In the genomic region with DNA sequence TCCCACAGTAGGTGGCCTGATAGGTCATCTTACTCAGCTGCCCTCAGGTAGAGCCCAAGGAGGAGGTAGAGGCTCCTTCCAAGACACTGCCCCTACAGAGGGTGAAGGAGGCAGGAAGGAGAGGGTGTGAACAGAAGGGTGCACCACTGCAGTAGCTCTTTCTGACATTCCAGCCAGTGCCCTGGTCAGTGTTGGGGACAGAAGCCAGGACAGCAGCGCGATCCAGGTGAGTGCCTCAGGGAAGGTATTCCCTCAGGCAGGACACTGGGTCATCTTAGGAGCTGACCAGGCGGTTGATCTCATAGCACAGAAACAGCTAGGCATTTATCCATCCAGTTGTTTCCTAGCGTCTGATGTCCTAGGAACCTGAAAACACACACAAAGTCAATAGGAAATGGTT, we compare ENCODE assay signal across 11 mouse cellular contexts. TPM values are rescaled to one million over a fixed set of nuclear protein-coding genes. Genes with fewer than 3 reads are reported as not detected.
DNase-seq lines count a peak whose midpoint lies in the region; ATAC-seq and TF ChIP-seq lines count a peak whose summit lies in the region.
"Had no signal": no experiment of that assay in that cellular context is flagged by ENCODE, and none has a peak within 500 bp of the region (broad histone marks: within the 10 kb centered on the region; RNA-seq: fewer than 3 reads in every experiment).

No protein-coding gene starts in this region.

- TF ChIP-seq EP300 in heart, postnatal 0 days (IDR thresholded peaks at IDR 0.05; ENCODE audit: low read depth): no peak

- 50% methylated on average over 4 of the region's 4 CpGs for WGBS in heart, embryonic 14.5 days
- 58% methylated on average over 4 of the region's 4 CpGs for WGBS in embryonic facial prominence, embryonic 13.5 days
- WGBS in heart, postnatal 0 days: 51% methylated on average over 4 of the region's 4 CpGs
- 56% methylated on average over 4 of the region's 4 CpGs for WGBS in liver, embryonic 16.5 days (ENCODE audit: insufficient replicate concordance)

- peak overlapping the region in 1 of 2 experiments; percentile 20; a peak in 1 of 4 replicates for H3K27ac ChIP-seq in heart, embryonic 14.5 days (replicated peaks in 1 of 2; ENCODE audit: control insufficient read depth in 1 of 2, insufficient read depth in 1 of 2, low read depth in 2 of 2, low read length in 2 of 2)
- H3K27ac ChIP-seq in embryonic facial prominence, embryonic 13.5 days: no peak overlapping the region
- peak overlapping the region; percentile 36; the same call in 1 of the 2 replicates for H3K27ac ChIP-seq in heart, postnatal 0 days (ENCODE audit: low read depth)
- no peak overlapping the region for H3K27ac ChIP-seq in liver, embryonic 16.5 days (ENCODE audit: low read length)
- H3K27ac ChIP-seq: macrophage had no signal

- no peak for TF ChIP-seq CTCF in heart, postnatal 0 days (IDR thresholded peaks at IDR 0.05; ENCODE audit: low read depth)

- H3K27me3 ChIP-seq in heart, embryonic 14.5 days (ENCODE audit: control insufficient read depth, insufficient read depth, low read length): no peaks in the 10 kb centered on the region
- no peaks in the 10 kb centered on the region for H3K27me3 ChIP-seq in embryonic facial prominence, embryonic 13.5 days
- no peaks in the 10 kb centered on the region for H3K27me3 ChIP-seq in heart, postnatal 0 days (ENCODE audit: control insufficient read depth, insufficient read depth, low read length)
- no peaks in the 10 kb centered on the region for H3K27me3 ChIP-seq in liver, embryonic 16.5 days (ENCODE audit: control insufficient read depth, insufficient read depth, low read depth, low read length)

- no peaks in the 10 kb centered on the region for H3K36me3 ChIP-seq in heart, embryonic 14.5 days (ENCODE audit: control insufficient read depth, insufficient read depth, low read length)
- H3K36me3 ChIP-seq in embryonic facial prominence, embryonic 13.5 days: no peaks in the 10 kb centered on the region
- H3K36me3 ChIP-seq in heart, postnatal 0 days (replicated peaks; ENCODE audit: control insufficient read depth, insufficient read depth, low read length): no peaks in the 10 kb centered on the region
- H3K36me3 ChIP-seq in liver, embryonic 16.5 days (ENCODE audit: control insufficient read depth, insufficient read depth): no peaks in the 10 kb centered on the region

- no peak for DNase-seq in heart, postnatal 36 days
- DNase-seq in heart, postnatal 0 days (ENCODE audit: low spot score): no peak
- no peak for DNase-seq in spleen, postnatal 36 days (ENCODE audit: low spot score in 2 of 2)
- no peak for DNase-seq in thymus, postnatal 4 days
- no peak for DNase-seq in spleen, postnatal 4 days (ENCODE audit: low spot score in 2 of 2)

- H3K4me2 ChIP-seq in heart, embryonic 14.5 days (ENCODE audit: low read length): peak overlapping the region; percentile 64
- peak overlapping the region; percentile 44 for H3K4me2 ChIP-seq in embryonic facial prominence, embryonic 13.5 days
- H3K4me2 ChIP-seq in heart, postnatal 0 days (ENCODE audit: low read depth, low read length): peak overlapping the region; percentile 52
- H3K4me2 ChIP-seq in liver, embryonic 16.5 days (ENCODE audit: low read depth, low read length): peak overlapping the region; percentile 15; the same call in 1 of the 2 replicates

- H3K4me3 ChIP-seq in heart, embryonic 14.5 days (ENCODE audit: control insufficient read depth in 1 of 2, insufficient read depth in 1 of 2, low read depth in 1 of 2, low read length in 2 of 2): peak overlapping the region in 1 of 2 experiments; percentile 19; a peak in 2 of 4 replicates
- no peak overlapping the region for H3K4me3 ChIP-seq in embryonic facial prominence, embryonic 13.5 days
- H3K4me3 ChIP-seq in heart, postnatal 0 days (ENCODE audit: low read depth, low read length): peak overlapping the region; percentile 16; the same call in 1 of the 2 replicates
- no peak overlapping the region for H3K4me3 ChIP-seq in liver, embryonic 16.5 days (ENCODE audit: low read depth, low read length)

- peak overlapping the region; percentile 56 for H3K9ac ChIP-seq in heart, embryonic 14.5 days (ENCODE audit: low read length)
- no peak overlapping the region for H3K9ac ChIP-seq in embryonic facial prominence, embryonic 13.5 days
- no peak overlapping the region for H3K9ac ChIP-seq in heart, postnatal 0 days (replicated peaks; ENCODE audit: low read depth, low read length)
- H3K9ac ChIP-seq in liver, embryonic 16.5 days (ENCODE audit: low read depth, low read length): no peak overlapping the region

- peaks cover 9 to 15% of the 10 kb centered on the region in 2 experiments for H3K4me1 ChIP-seq in heart, embryonic 14.5 days (ENCODE audit: control insufficient read depth in 2 of 2, insufficient read depth in 2 of 2, low read length in 2 of 2)
- H3K4me1 ChIP-seq in embryonic facial prominence, embryonic 13.5 days: peaks cover 23% of the 10 kb centered on the region
- H3K4me1 ChIP-seq in heart, postnatal 0 days (ENCODE audit: control insufficient read depth, insufficient read depth): peaks cover 16% of the 10 kb centered on the region; the same call in 1 of the 2 replicates
- 0 out of 2 replicates have a peak, but pooled peaks cover 2% of the 10 kb centered on the region for H3K4me1 ChIP-seq in liver, embryonic 16.5 days (ENCODE audit: control insufficient read depth, low read depth, low read length)

- no peak for ATAC-seq in heart, embryonic 14.5 days (ENCODE audit: insufficient number of reproducible peaks, insufficient read depth, low FRiP score, low read depth)
- ATAC-seq in embryonic facial prominence, embryonic 13.5 days (ENCODE audit: insufficient number of reproducible peaks, insufficient read depth, low FRiP score, low TSS enrichment, low read depth): no peak
- peak; percentile 1; the same call in 1 of the 2 replicates for ATAC-seq in heart, postnatal 0 days (ENCODE audit: insufficient read depth, low read depth)
- no peak for ATAC-seq in liver, embryonic 16.5 days (ENCODE audit: low read depth)

- H3K9me3 ChIP-seq in heart, embryonic 14.5 days (ENCODE audit: control insufficient read depth, low read length): no peaks in the 10 kb centered on the region
- H3K9me3 ChIP-seq in embryonic facial prominence, embryonic 13.5 days: no peaks in the 10 kb centered on the region
- no peaks in the 10 kb centered on the region for H3K9me3 ChIP-seq in heart, postnatal 0 days (replicated peaks; ENCODE audit: control insufficient read depth, low read length)
- no peaks in the 10 kb centered on the region for H3K9me3 ChIP-seq in liver, embryonic 16.5 days (replicated peaks; ENCODE audit: control insufficient read depth, low read length)

- intact Hi-C loops in heart, postnatal 36 days (cut with DNase I): loop anchor here (2.0 to 5.0 kb wide), 5 partner anchors 73 to 298 kb away; a partner anchor contains a TSS

RNA-seq across cellular contexts. Expression of a gene that starts 1.6 kb away (rescaled TPM):
- 0.16 TPM in 1 of 2 replicates, not detected in the other for polyA plus RNA-seq in heart, embryonic 14.5 days (2014; fragmentation: Nextera tagmentation; extraction: Ambion mirVana)
- total RNA-seq in heart, postnatal 36 days (2021): under 1 TPM in 1 of 2 experiments, not detected in 1; 0.11 TPM
- polyA plus RNA-seq in embryonic facial prominence, embryonic 13.5 days (2015; fragmentation: Nextera tagmentation; extraction: Ambion mirVana): 1.5 and 1.6 TPM in 2 replicates
- total RNA-seq in heart, postnatal 0 days (2014; rRNA removed; ENCODE audit: low replicate concordance): not detected in 2 replicates
- polyA plus RNA-seq in heart, postnatal 0 days (2015; fragmentation: Nextera tagmentation; extraction: Ambion mirVana): 0.14 and 0.21 TPM in 2 replicates
- not detected in 2 replicates for polyA plus RNA-seq in liver, embryonic 16.5 days (2015; fragmentation: Nextera tagmentation; extraction: Ambion mirVana)
- total RNA-seq: adrenal gland, postnatal 36 days; granulocyte monocyte progenitor cell, adult 5-6 weeks had no signal
- polyA plus RNA-seq: macrophage had no signal
